Comparison of ENCODE assay signal across 8 mouse cellular contexts in the genomic region with DNA sequence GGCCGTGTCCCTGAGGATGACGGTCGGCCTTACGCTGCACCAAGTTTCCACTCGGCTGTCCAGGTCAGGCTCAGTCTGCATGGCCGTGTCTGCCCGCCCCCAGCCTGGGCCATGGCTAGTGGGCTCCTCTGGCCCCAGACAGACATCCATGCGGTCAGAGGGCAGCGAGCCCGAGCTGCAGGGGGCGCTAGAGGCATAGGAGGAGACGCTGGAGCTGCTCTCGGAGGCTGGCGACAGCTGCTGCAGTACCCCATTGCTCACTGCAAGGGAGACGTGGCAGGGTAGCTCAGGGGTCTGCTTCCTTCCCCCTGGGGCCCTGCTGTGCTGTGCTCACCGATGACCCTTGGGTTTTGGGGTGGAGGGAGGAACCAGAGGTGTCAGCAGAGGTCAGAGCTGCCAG. TPM values are rescaled to one million over a fixed set of nuclear protein-coding genes. Genes with fewer than 3 reads are reported as not detected.
A peak's percentile ranks its signal among the peaks of the same experiment; 100 is the strongest.
DNase-seq lines count a peak whose midpoint lies in the region; ATAC-seq and TF ChIP-seq lines count a peak whose summit lies in the region.

No protein-coding gene starts in this region.

- DNase-seq in cerebellum, adult 9-11 months: peak; percentile 35
- no peak for DNase-seq in cerebellum, adult 9-10 months
- peak in 1 of 2 experiments; percentile 45 for DNase-seq in spleen, adult 2 months (ENCODE audit: low read depth in 1 of 2, low spot score in 2 of 2)
- DNase-seq in spleen, postnatal 36 days (ENCODE audit: low spot score in 2 of 2): no peak
- DNase-seq in embryonic facial prominence, embryonic 14.5 days (ENCODE audit: low spot score): no peak
- DNase-seq in frontal cortex, adult 2 months (ENCODE audit: extremely low spot score in 1 of 2, low spot score in 1 of 2): no peak

- no peak overlapping the region for H3K4me3 ChIP-seq in spleen, adult 2 months (ENCODE audit: extremely low read depth, insufficient read depth, insufficient read length)
- no peak overlapping the region for H3K4me3 ChIP-seq in embryonic facial prominence, embryonic 14.5 days (ENCODE audit: low read depth, low read length)
- H3K4me3 ChIP-seq in liver, embryonic 12.5 days: no peak overlapping the region
- no peak overlapping the region for H3K4me3 ChIP-seq in small intestine, adult 2 months (ENCODE audit: low read depth, low read length)

- 0 out of 2 replicates have a peak, but pooled peaks have one; percentile 5 for ATAC-seq in embryonic facial prominence, embryonic 14.5 days (ENCODE audit: low read depth)
- peak; percentile 46 for ATAC-seq in liver, embryonic 12.5 days

- no peak for TF ChIP-seq POLR2A in spleen, adult 2 months (IDR thresholded peaks at IDR 0.05; ENCODE audit: low read depth, low read length)
- TF ChIP-seq POLR2A in small intestine, adult 2 months (IDR thresholded peaks at IDR 0.05; ENCODE audit: low read depth, low read length): no peak

- no peaks in the 10 kb centered on the region for H3K36me3 ChIP-seq in spleen, adult 2 months (ENCODE audit: control insufficient read depth, insufficient read depth, low read length)
- no peaks in the 10 kb centered on the region for H3K36me3 ChIP-seq in embryonic facial prominence, embryonic 14.5 days (ENCODE audit: control insufficient read depth, insufficient read depth, low read length)
- no peaks in the 10 kb centered on the region for H3K36me3 ChIP-seq in liver, embryonic 12.5 days
- H3K36me3 ChIP-seq in small intestine, adult 2 months (ENCODE audit: control insufficient read depth, insufficient read depth, low read length): no peaks in the 10 kb centered on the region

- WGBS in spleen, adult 2 months: 53% methylated on average over 15 of the region's 16 CpGs
- WGBS in embryonic facial prominence, embryonic 14.5 days: 48% methylated on average over 6 of the region's 16 CpGs
- 26% methylated on average over 16 of the region's 16 CpGs for WGBS in liver, embryonic 12.5 days (ENCODE audit: insufficient replicate concordance)
- 42% methylated on average over 16 of the region's 16 CpGs for WGBS in small intestine, adult 2 months

- H3K27me3 ChIP-seq in spleen, adult 2 months (ENCODE audit: control insufficient read depth, insufficient read depth, low read length): no peaks in the 10 kb centered on the region
- H3K27me3 ChIP-seq in embryonic facial prominence, embryonic 14.5 days (replicated peaks; ENCODE audit: control insufficient read depth, insufficient read depth, low read length): no peaks in the 10 kb centered on the region
- peaks cover 60% of the 10 kb centered on the region for H3K27me3 ChIP-seq in liver, embryonic 12.5 days (replicated peaks)
- no peaks in the 10 kb centered on the region for H3K27me3 ChIP-seq in small intestine, adult 2 months (ENCODE audit: control insufficient read depth, insufficient read depth, low read length)

- TF ChIP-seq CTCF in spleen, adult 2 months (IDR thresholded peaks at IDR 0.05; ENCODE audit: extremely low read depth, insufficient read depth, insufficient read length, insufficient replicate concordance): peak; percentile 33; the same call in 1 of the 2 replicates
- TF ChIP-seq CTCF in small intestine, adult 2 months (IDR thresholded peaks at IDR 0.05; ENCODE audit: extremely low read depth, insufficient read length, insufficient replicate concordance, low read depth, low read length): 0 out of 2 replicates have a peak, but pooled peaks have one; percentile 37

- H3K27ac ChIP-seq in spleen, adult 2 months (ENCODE audit: insufficient read depth, low read length): no peak overlapping the region
- no peak overlapping the region for H3K27ac ChIP-seq in embryonic facial prominence, embryonic 14.5 days (replicated peaks; ENCODE audit: low read depth, low read length)
- H3K27ac ChIP-seq in liver, embryonic 12.5 days: no peak overlapping the region
- no peak overlapping the region for H3K27ac ChIP-seq in small intestine, adult 2 months (ENCODE audit: insufficient read depth, low read depth, low read length)

- H3K9ac ChIP-seq in embryonic facial prominence, embryonic 14.5 days (ENCODE audit: low read depth, low read length): no peak overlapping the region
- no peak overlapping the region for H3K9ac ChIP-seq in liver, embryonic 12.5 days

- no peaks in the 10 kb centered on the region for H3K4me1 ChIP-seq in spleen, adult 2 months (ENCODE audit: control insufficient read depth, insufficient read depth, insufficient read length)
- H3K4me1 ChIP-seq in embryonic facial prominence, embryonic 14.5 days (ENCODE audit: control insufficient read depth, insufficient read depth, low read length): no peaks in the 10 kb centered on the region
- H3K4me1 ChIP-seq in liver, embryonic 12.5 days: peaks cover 5% of the 10 kb centered on the region; the same call in 1 of the 2 replicates
- no peaks in the 10 kb centered on the region for H3K4me1 ChIP-seq in small intestine, adult 2 months (ENCODE audit: control insufficient read depth, insufficient read depth, insufficient read length, low read length)

- H3K9me3 ChIP-seq in embryonic facial prominence, embryonic 14.5 days (ENCODE audit: control insufficient read depth, low read length): no peaks in the 10 kb centered on the region
- H3K9me3 ChIP-seq in liver, embryonic 12.5 days (replicated peaks): no peaks in the 10 kb centered on the region

- H3K4me2 ChIP-seq in embryonic facial prominence, embryonic 14.5 days (ENCODE audit: low read depth, low read length): no peak overlapping the region
- H3K4me2 ChIP-seq in liver, embryonic 12.5 days: no peak overlapping the region

RNA-seq across cellular contexts. Expression of a gene that starts 8.7 kb away (rescaled TPM):
- polyA plus RNA-seq in spleen, adult 2 months (2012; rRNA removed): 0.04 and 0.09 TPM in 2 replicates
- polyA plus RNA-seq in embryonic facial prominence, embryonic 14.5 days (2014; fragmentation: Nextera tagmentation; extraction: Ambion mirVana): 0.32 and 0.67 TPM in 2 replicates
- not detected in 2 replicates for polyA plus RNA-seq in liver, embryonic 12.5 days (2016; fragmentation: Nextera tagmentation; extraction: Ambion mirVana)
- polyA plus RNA-seq in small intestine, adult 2 months (2012; rRNA removed): 0.29 and 1.2 TPM in 2 replicates
- polyA plus RNA-seq in frontal cortex, adult 2 months (2012; rRNA removed): 7.6 and 7.7 TPM in 2 replicates

RNA-seq across cellular contexts. Expression of a gene that starts 10.4 kb away (rescaled TPM):
- polyA plus RNA-seq in spleen, adult 2 months (2012; rRNA removed): 23.9 and 25.9 TPM in 2 replicates
- 28.1 and 31.1 TPM in 2 replicates for polyA plus RNA-seq in embryonic facial prominence, embryonic 14.5 days (2014; fragmentation: Nextera tagmentation; extraction: Ambion mirVana)
- 4.1 TPM in 2 replicates for polyA plus RNA-seq in liver, embryonic 12.5 days (2016; fragmentation: Nextera tagmentation; extraction: Ambion mirVana)
- 8.8 and 9.5 TPM in 2 replicates for polyA plus RNA-seq in small intestine, adult 2 months (2012; rRNA removed)
- 103 and 108 TPM in 2 replicates for polyA plus RNA-seq in frontal cortex, adult 2 months (2012; rRNA removed)

RNA-seq across cellular contexts. Expression of a gene that starts 22.7 kb away (rescaled TPM):
- 23.3 and 25.9 TPM in 2 replicates for polyA plus RNA-seq in spleen, adult 2 months (2012; rRNA removed)
- 51.2 and 56.1 TPM in 2 replicates for polyA plus RNA-seq in embryonic facial prominence, embryonic 14.5 days (2014; fragmentation: Nextera tagmentation; extraction: Ambion mirVana)
- polyA plus RNA-seq in liver, embryonic 12.5 days (2016; fragmentation: Nextera tagmentation; extraction: Ambion mirVana): 18.3 and 19.6 TPM in 2 replicates
- polyA plus RNA-seq in small intestine, adult 2 months (2012; rRNA removed): 40.3 and 50.4 TPM in 2 replicates
- 34.7 and 37.1 TPM in 2 replicates for polyA plus RNA-seq in frontal cortex, adult 2 months (2012; rRNA removed)

RNA-seq across cellular contexts. Expression of a gene that starts 30.6 kb away (rescaled TPM):
- 53.1 and 85.2 TPM in 2 replicates for polyA plus RNA-seq in spleen, adult 2 months (2012; rRNA removed)
- polyA plus RNA-seq in embryonic facial prominence, embryonic 14.5 days (2014; fragmentation: Nextera tagmentation; extraction: Ambion mirVana): 47.4 and 49.2 TPM in 2 replicates
- 45.8 and 47.6 TPM in 2 replicates for polyA plus RNA-seq in liver, embryonic 12.5 days (2016; fragmentation: Nextera tagmentation; extraction: Ambion mirVana)
- polyA plus RNA-seq in small intestine, adult 2 months (2012; rRNA removed): 71.9 and 126 TPM in 2 replicates
- 73.3 and 80.2 TPM in 2 replicates for polyA plus RNA-seq in frontal cortex, adult 2 months (2012; rRNA removed)

RNA-seq across cellular contexts. Expression of a gene that starts 31.4 kb away (rescaled TPM):
- 6.1 and 6.4 TPM in 2 replicates for polyA plus RNA-seq in spleen, adult 2 months (2012; rRNA removed)
- polyA plus RNA-seq in embryonic facial prominence, embryonic 14.5 days (2014; fragmentation: Nextera tagmentation; extraction: Ambion mirVana): 10.5 and 11.2 TPM in 2 replicates
- polyA plus RNA-seq in liver, embryonic 12.5 days (2016; fragmentation: Nextera tagmentation; extraction: Ambion mirVana): 18.5 and 20.9 TPM in 2 replicates
- polyA plus RNA-seq in small intestine, adult 2 months (2012; rRNA removed): 4.1 and 5.9 TPM in 2 replicates
- 10.2 and 11.3 TPM in 2 replicates for polyA plus RNA-seq in frontal cortex, adult 2 months (2012; rRNA removed)
